Mouse (Mus musculus): Measurements from ENCODE around the gene Gm49405.

The Gm49405 gene

GRCm38 (mm10) chr19:3988066-3988465 lies 12.4 kb upstream of the Gm49405 start:
- no peak for DNase-seq (ENCODE audit: low spot score in 2 of 2)

GRCm38 (mm10) chr19:3988750-3989149 lies 11.7 kb upstream of the Gm49405 start:
- DNase-seq (ENCODE audit: low spot score in 2 of 2) = no peak

DNA sequence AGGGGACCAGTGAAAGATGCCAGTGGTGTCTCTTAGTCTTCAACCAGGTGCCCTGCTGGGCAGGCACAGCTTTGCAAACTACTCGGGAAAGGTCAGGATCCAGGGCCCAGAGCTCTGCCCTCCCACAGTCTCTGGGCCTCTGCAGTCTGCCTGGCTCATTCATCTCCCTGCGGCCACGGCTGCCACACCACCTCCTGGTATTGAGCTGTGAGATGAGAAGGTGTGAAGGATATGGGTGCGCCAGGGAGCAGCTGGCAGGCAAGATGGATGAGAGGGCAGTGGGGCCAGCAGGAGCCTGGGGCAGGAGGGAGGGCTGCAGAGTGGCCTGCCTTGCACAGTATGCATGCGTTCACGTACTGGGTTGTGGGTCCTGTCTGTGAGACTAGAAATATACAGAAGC lies 9.6 kb upstream of the Gm49405 start:
- DNase-seq (ENCODE audit: low spot score in 2 of 2) = no peak

- DNase-seq (ENCODE audit: low spot score in 2 of 2) = no peak
Measured at GRCm38 (mm10) chr19:3991562-3991961, 8.9 kb upstream of the Gm49405 start.

- no peak for DNase-seq (ENCODE audit: low spot score in 2 of 2)
Measured at GRCm38 (mm10) chr19:3991966-3992365, 8.5 kb upstream of the Gm49405 start.

DNA sequence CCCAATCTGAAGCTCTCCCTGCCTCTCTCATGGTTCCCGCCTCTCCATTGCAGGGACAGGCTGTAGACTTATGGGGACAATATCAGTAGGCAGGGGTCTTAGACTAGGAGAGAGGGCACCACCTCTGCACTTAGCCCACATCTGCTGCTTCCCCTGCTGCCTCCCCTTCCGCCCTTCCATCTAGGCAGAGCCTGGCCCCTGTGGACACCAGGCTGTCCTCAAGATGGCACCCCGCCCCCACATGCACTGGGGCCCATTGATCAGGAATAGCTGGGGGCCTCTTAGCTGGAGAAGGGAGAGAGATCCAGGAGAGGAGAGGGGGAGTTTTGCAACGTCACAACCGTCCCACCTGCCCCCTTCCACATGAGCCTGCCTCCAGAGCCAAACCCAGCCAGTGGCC lies 8.0 kb upstream of the Gm49405 start, which contains the start of gene Tbx10:
Gene Tbx10 (plus strand): TSS at position 337 of the 400 bp plus-strand sequence.
- DNase-seq (ENCODE audit: low spot score in 2 of 2) = no peak

- DNase-seq (ENCODE audit: low spot score in 2 of 2) = no peak
Measured at GRCm38 (mm10) chr19:3994932-3995331, 5.5 kb upstream of the Gm49405 start.

GRCm38 (mm10) chr19:3995505-3995904 lies 4.9 kb upstream of the Gm49405 start:
- no peak for DNase-seq (ENCODE audit: low spot score in 2 of 2)

DNA sequence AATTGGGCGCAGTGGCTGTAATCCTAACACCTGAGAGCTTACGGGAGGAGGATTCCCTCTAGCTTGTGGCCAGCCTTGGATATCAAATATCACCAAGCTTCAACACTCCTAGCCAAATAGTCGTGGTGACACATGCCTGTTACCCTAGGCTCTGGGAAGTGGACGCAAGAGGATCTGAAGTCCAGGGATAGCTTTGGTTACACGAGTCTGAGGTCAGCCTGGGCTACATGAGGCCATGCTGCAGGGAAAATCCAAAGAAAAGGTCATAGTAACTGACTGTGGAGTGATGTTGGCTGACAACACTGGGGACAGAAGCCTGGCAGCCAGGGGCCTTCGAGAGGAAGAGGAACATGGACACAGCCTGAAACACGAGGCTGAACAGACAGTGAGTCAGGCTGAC lies 4.3 kb upstream of the Gm49405 start:
- DNase-seq (ENCODE audit: low spot score in 2 of 2) = no peak

DNA sequence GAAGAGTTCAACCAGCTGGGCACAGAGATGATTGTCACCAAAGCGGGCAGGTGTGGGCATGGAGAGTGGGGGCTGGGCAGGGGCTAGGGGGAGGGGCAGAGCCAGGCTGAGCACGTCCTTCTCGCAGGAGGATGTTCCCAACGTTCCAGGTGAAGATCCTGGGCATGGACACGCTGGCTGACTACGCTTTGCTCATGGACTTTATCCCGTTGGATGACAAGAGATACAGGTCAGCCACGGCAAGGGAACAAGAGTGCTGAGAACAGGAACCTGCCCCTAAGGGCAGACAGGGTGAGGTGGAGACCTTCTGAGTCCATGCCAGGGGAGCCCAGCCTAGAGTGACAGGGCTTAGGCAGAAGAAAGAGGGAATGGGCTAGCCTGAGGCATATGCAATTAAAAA lies 3.7 kb upstream of the Gm49405 start:
- DNase-seq (ENCODE audit: low spot score in 2 of 2) = no peak

GRCm38 (mm10) chr19:3997231-3997630 lies 3.2 kb upstream of the Gm49405 start:
- no peak for DNase-seq (ENCODE audit: low spot score in 2 of 2)

- no peak for DNase-seq (ENCODE audit: low spot score in 2 of 2)
Measured at GRCm38 (mm10) chr19:3998335-3998734, 2.1 kb upstream of the Gm49405 start.

DNA sequence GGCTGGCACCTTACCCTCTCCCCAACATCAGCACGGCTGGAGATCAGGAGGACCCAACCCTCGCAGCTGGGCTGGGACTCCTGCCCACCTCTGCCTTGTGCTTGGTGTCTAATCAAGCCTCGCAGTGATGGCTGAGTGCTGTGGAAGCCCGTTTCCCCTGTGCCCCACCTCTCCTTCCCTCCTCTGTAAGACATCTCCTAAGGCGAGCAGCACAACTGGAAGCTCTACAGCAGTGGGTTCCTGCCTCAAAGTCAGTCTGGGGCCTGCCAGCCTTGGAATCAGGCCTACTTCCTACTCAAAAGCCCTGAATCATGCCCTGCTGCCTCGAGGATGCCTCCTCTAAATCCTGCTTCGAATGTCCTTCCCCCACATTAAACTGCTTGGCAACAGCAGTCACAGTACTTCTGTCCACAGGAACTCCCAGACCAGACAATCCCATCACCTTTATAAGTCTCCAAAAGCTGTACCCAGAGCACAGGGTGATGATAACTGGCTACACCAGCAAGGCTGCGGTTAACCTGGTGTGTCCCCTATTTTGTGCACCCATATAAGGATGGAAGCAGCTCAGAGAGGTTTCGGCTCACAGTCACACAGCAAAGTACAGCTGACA lies 1.2 kb upstream of the Gm49405 start:
- no peak for DNase-seq (ENCODE audit: low spot score in 2 of 2)

- no peak for DNase-seq (ENCODE audit: low spot score in 2 of 2)
Measured at GRCm38 (mm10) chr19:4000949-4001525, 611 bp downstream of the Gm49405 start.

GRCm38 (mm10) chr19:4001752-4002151 lies 1.3 kb downstream of the Gm49405 start:
- no peak for DNase-seq (ENCODE audit: low spot score in 2 of 2)

- no peak for DNase-seq (ENCODE audit: low spot score in 2 of 2)
Measured at GRCm38 (mm10) chr19:4003112-4003511, 2.7 kb downstream of the Gm49405 start, which contains the start of gene Doc2g. Gene Doc2g, plus strand, starts transcription at chr19:4003313.

- DNase-seq (ENCODE audit: low spot score in 2 of 2) = no peak
Measured at GRCm38 (mm10) chr19:4003641-4004040, 3.2 kb downstream of the Gm49405 start.

DNA sequence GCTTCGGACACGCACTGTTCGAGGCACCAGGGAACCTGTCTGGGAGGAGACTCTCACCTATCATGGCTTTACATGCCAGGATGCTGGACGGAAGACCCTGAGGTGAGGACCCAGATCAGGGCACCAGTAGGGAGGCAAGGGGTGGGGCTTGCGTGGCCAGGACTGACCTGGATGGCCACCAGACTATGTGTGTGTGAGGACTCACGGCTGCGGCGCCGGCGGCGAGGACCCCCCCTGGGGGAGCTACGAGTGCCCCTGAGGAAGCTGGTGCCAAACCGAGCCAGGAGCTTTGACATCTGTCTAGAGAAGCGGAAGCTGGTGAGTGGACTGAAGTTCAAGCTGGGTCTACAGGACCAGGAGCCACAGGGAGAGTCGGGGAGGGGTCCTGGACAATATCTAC lies 3.9 kb downstream of the Gm49405 start:
- DNase-seq (ENCODE audit: low spot score in 2 of 2) = no peak

- DNase-seq (ENCODE audit: low spot score in 2 of 2) = no peak
Measured at GRCm38 (mm10) chr19:4005091-4005490, 4.7 kb downstream of the Gm49405 start.

GRCm38 (mm10) chr19:4005971-4006370 lies 5.5 kb downstream of the Gm49405 start:
- no peak for DNase-seq (ENCODE audit: low spot score in 2 of 2)

DNA sequence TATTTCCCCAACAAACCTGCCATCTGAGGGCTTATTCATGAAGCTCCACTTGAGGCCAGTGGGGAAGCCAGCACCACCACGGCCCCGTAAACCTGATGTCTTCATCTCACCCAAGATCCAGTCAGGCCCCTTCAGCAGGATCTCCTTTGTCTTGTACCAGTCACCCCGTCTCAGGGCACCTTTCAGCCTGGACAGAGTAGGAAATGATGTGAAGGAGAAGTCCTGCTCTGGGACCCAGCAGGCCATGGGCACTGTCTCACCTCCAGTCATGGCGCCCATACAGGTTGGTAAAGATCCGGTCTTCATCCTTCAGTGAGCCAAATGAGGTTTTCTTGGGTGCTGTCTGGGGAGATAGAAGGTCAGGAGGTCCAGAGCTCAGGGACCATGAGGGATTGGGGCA lies 10.7 kb downstream of the Gm49405 start:
- DNase-seq (ENCODE audit: low spot score in 2 of 2) = no peak

DNA sequence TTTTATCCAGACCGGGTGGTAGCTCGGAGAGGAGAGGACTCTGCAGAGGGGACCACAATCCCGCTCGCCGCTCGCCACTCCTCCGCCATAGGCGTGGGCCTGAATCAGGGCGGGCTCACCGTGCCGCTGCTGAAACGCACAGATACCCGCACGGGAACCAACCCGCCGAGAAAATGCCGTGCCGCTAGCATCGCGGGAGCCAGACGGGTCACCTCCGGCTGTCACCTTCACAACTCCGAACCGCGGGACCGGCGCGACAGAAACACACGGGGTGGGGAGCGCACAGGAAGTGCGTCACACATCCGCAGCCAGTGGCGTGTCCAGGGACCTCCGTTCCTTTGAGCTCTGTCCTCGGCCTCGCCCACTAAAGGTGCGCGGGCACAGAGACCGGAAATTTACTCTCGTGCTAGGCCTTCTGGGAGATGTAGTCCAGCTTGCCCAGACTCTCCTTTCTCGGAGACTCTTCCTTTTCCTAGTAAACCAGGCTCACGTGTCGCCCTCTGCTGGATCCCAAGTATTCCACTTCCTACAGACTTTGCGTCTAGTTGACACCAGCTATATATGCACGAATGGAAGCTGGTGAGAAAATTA lies 12.1 kb downstream of the Gm49405 start, which contains the start of gene Ndufv1:
Gene Ndufv1 (minus strand): TSS at position 375 of the 591 bp plus-strand sequence.
- DNase-seq (ENCODE audit: low spot score in 2 of 2) = peak; percentile 96 to 98

DNA sequence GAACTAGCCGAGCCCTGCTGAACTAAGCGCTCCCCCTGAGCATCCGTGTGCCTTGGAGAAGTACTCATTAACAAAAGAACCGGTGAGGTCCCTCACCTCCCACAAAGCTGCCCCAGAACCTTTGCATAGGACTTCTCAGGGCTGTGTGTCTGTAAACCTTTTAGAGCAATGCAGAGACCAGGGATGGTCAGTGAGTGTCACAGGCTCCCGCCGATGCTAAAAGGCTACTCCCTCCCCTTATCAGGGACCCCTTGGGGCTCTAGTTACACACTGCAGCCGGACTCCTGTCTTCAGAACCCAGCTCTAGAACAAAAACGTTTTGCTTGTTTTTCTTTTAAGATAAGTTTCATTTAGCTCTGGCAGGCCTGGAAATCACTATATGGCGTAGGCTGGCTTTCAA lies 12.6 kb downstream of the Gm49405 start:
- DNase-seq (ENCODE audit: low spot score in 2 of 2) = no peak

Measured in frontal cortex, postnatal 14 days (tissue).